Mouse (Mus musculus) bone marrow macrophage, adult 2 months (primary cell): ENCODE data around the gene Radil.

Experiments
- CTCF ChIP-seq: IDR thresholded peaks from 2 replicates; pipeline ENCODE4 v1.5.1; 2012; ENCODE audit warnings: low read depth, mild to moderate bottlenecking, low read length, moderate library complexity
- POLR2A ChIP-seq: IDR thresholded peaks from 2 replicates; pipeline ENCODE4 v1.6.1; 2012; ENCODE audit warnings: mild to moderate bottlenecking, low read depth, low read length, borderline replicate concordance

GRCm38 (mm10) chr5:142529915-142530314, 21.0 kb downstream of the Radil start, which contains the start of gene Papolb:
- no peak for TF ChIP-seq CTCF
- no peak for TF ChIP-seq POLR2A
